Mouse (Mus musculus) ovary, postnatal 10 days (tissue): ENCODE measurements around the gene Mpdz.

Experiments used
- DNase-seq: peaks from one replicate; pipeline ENCODE4 v3.0.0; 2022; ENCODE audit warnings: low spot score

The Mpdz gene

DNA sequence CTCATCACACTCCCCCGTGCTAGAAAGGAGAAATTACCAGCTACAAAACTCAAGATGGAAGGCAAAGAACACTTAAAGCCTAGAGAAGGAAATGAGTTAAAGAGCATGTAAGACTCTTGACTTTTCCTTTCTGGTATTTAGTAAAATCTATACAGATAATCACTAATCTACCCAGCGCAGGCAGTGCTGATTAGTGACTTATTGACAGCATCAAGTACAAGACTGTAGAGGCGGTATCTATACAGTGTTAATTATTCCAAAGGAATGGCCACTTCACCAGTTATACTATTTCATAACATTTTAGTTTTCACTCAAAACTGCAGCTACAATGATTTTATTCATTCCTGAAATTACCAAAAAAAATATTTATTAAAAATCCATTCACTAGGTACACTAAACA is 49.7 kb downstream of the Mpdz start:
- DNase-seq: no peak

- DNase-seq: no peak
Measured at GRCm38 (mm10) chr4:81389263-81389662, 53.4 kb downstream of the Mpdz start.

DNA sequence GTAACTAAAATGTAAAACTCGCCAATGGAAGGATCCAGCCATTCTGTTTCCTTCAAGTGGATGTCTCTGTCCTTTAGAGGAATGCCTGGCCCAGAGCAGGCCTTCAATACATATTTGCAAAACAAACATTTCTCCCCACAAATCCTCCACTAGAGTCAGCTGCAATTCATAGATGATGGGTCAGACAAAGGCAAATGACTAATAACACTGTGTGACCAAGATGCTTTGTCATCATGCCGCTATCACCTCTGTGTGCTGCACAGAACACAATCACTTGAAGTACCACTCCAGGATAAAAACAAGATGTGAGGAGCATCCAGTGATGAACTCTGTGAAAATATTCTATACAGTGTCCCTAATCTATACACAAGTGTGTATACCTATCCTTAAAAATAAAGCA is 55.0 kb downstream of the Mpdz start:
- no peak for DNase-seq

DNA sequence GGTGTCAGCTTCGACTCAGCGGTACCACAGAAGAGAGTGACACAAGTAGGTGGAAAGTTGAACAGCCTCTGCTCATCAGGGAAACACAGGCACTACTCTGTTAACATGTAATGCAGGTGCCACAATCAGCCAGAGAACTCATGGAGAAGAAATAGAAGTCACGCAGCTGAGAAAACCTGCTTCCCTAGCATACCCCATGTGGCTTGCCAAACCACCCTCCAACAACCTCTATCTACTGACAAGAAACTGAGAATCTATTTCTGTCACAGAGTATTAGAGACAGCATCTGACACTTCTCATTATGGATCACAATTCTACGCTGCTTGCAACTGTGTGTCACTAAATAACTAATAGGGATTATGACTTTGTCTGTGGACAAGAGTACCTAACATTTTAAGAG is 70.3 kb downstream of the Mpdz start:
- DNase-seq: no peak

DNA sequence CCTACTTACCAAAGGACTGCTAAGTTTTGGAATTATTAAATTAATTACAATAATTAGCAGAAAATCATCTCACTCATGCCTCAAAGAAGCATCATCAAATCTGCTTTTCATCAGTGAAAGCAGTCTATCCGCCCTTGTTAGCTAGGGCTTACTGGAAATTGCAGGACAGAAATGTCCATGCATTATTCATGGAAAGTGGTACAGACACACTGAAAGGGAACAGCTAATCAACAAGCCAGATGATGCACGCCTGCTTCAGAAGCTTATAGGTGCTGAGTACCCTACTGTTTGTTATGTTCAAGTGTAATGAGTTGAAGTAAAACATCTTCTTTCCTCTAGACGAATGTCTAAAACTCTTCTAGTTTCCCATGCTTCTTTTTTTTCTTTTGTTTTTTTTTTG is 91.2 kb downstream of the Mpdz start:
- DNase-seq: no peak

DNA sequence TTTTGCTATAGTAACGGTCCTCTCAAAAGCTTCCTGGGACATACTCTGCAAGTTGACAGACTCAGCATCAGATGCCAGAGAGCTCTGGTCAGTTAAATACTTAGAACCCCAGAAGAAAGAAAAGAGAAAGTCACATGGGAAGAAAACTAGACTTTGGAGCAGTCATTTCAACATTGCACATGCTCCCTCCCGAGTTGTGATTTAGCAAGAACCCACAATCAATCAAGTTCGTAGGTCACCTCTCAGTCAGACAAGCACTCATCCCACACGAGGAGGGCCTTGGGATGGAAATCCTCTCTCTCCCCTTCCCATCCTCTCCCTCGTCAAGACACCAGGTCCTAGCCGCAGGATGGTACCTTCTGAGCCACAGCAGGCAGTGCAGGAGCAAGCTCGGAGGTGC is 94.0 kb downstream of the Mpdz start:
- no peak for DNase-seq

- no peak for DNase-seq
Measured at GRCm38 (mm10) chr4:81345141-81345540, 97.5 kb downstream of the Mpdz start.

DNA sequence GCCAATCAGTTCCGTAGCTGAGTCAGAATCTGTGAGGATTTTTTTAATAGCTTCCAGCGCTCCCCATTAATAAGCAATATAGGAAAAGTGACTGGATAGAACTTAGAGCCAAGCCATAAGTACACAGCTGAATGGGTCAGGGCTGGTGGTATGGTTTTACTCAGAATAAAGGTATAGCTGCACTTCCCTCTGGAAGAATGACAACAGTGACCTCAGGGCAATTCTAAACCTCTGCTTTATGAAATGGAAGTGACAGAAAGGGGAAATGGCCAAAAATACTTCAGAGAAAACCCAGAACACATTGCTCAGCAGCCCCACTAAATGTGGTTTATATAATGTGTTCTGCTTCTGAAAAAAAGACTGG is 109.0 kb downstream of the Mpdz start:
- DNase-seq: no peak

DNA sequence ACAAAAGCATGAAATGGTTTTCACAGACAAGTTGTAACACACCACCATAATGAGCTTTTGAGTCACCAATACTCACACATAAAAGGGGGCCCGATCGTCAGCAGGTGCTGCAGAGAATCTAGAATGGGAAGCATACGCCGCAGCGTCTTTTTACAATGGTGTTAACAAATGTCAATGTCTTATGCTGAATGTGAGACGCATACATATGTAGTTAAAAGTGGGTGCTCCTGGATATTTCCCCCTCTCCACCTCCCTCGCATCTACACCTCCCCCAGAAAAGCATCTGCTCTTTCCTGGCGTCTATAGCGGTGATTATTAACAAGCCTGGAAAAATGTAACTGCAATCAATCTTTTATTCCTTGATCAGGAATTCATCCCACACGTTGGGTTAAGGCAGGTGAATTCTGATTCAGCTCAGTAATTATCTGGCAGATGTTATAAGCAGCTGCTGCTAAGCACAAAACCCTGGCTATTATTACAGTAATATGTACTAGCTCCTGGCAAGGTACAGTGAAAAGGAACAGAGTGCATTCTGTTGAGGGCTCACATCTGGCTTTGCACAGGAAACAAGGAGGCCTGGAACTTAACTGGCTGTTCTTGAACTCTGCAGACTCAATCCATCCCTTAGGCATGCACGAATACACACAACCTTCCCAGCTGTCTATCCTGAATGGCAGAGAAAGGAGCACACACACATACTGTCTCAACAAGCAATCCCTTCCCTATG is 109.6 kb downstream of the Mpdz start:
- no peak for DNase-seq

DNA sequence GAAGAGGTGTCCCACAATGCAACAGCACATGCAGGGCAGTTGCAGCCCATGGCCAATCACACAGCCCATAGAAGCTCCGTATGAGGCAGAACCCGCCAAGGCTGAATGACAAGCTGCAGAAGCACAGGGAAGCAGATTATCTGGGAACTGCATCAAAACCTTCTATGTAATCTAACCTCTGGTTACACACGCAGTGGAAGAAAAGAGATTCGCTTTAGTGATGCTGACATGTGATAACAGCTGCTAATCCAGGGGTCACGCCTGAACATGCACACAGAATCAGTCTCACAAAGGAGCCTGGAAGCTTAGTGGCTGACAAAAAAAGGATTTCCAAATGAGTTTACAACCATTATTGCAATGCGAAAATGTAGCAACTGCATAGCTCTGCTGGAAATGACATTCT is 110.2 kb downstream of the Mpdz start:
- DNase-seq: no peak

- DNase-seq: no peak
Measured at GRCm38 (mm10) chr4:81327694-81328093, 114.9 kb downstream of the Mpdz start.

DNA sequence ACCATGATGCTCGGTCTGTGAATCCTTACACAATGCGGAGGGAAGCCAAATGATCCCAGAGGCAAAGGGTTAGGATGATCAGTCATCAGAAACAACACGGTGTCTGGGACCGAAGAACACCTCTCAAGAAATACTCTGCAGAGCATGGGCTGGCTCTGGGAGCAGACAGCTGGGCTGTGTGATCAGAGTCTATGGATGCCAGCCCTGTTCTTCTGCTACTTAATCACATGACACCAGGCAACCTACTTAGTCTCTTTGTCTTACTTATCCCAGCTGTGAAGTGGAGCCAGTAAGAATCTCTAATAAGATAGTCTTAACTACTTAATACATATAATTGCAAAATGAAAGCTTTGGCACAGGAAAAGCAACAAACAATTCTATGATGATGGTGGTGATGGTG is 118.8 kb downstream of the Mpdz start:
- DNase-seq: no peak

DNA sequence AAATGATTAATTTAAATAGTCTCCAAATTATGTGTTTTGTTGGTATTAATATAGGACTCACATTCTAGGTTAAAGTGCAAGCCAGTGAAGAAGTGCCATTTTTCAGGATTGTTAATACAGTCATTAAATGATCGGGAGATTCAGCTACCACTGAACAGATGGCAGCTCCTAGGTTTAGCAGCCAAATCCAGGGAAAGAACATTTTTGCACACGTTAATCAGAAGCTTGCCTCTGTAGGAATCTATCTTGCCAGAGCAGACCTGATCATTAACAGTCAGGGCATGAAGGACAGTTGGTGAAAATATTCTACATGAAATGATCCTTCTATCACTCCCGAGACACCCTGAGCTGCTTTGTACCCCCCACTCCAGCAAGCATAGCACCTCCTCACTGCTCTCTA is 120.4 kb downstream of the Mpdz start:
- DNase-seq: no peak

DNA sequence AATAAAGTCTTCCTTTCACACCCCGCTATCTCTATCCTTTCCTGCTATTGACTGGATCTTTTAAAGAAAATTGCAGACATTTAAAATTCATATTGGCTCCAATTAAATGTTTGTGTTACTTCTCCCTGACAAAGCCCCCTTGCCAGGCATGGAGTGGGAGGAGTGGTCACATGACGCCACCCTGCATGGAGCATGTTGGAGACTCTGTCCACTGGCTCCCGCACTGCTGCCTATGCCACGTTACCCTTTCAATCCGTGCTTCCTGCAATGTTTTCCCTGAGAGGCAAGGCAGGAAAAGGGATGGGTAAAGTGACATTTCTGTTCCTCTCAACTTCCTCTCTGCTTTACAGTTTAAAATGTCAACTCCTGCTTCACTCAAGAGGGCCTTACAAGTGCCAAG is 128.0 kb downstream of the Mpdz start:
- DNase-seq: no peak

GRCm38 (mm10) chr4:81313246-81313645 is 129.4 kb downstream of the Mpdz start:
- DNase-seq: no peak

- DNase-seq: no peak
Measured at GRCm38 (mm10) chr4:81310168-81310474, 132.5 kb downstream of the Mpdz start.

DNA sequence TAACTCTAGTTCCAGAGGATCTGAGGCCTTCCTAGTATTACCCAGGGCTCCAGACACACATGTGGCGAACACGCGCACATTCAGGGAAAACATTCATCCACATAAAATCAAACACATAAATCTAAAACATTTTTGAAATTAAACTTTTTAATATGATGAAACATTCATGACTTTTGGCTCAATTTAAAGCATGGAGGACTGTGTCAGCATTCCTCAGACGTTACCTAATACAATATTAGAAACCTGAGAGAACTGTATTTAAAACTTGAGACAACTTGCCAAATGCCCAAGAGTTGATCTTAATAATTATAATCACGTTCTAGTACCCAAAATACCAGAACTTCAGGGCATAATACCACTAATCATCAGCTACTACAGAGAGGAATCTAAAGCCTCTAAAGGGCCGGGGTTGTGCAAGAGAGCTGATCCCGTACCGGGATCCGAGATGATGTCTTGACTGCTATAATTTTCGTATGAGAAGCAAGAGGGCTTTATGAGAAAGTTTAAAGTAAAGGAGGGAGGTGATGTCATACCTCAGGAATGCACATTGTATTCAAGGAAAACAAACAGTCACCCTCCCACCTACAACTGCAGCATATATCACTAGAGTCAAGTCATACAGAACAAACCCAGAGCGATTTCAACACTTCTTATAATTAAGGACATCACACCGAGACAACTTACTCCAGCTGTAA is 133.0 kb downstream of the Mpdz start:
- no peak for DNase-seq

- no peak for DNase-seq
Measured at GRCm38 (mm10) chr4:81307596-81308265, 134.9 kb downstream of the Mpdz start.

- no peak for DNase-seq
Measured at GRCm38 (mm10) chr4:81302056-81302455, 140.6 kb downstream of the Mpdz start.

DNA sequence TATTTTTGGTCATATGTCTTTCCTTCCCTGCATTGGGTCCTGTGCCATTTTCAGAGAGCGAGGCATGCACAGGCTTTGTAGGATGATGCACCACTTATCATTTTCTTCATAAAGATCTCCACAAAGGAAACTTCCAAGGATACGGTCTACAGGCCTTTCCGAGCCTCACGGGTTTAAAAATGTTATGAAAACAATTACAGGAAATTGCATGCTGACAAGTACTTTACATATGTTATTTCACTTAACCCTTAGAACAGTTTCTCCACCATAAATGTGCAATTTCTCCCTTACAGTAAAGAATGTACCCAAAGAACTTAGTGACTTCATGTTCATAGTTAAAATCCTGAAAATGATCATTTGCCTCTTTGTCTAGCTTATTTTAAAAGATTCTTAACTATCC is 144.2 kb downstream of the Mpdz start:
- no peak for DNase-seq

- no peak for DNase-seq
Measured at GRCm38 (mm10) chr4:81293309-81293708, 149.3 kb downstream of the Mpdz start.

DNA sequence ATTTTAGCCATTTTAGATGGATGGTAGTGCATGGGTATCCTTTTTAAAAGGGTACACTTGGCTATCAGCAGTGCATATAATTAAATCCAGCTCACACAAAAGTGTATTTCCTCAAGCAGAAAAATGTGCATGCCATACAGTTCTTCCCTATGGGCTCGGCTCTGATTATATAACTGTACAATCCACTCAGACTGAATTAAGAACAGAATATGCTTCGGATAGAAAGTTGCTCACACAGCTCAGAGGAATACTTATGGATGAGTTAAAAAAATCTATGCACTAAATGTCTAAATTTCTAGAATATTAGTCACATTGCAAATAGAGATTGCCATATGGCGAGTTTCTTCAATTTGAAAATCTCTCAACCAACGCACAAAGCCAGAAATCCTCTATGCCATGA is 157.1 kb downstream of the Mpdz start:
- DNase-seq: no peak

DNA sequence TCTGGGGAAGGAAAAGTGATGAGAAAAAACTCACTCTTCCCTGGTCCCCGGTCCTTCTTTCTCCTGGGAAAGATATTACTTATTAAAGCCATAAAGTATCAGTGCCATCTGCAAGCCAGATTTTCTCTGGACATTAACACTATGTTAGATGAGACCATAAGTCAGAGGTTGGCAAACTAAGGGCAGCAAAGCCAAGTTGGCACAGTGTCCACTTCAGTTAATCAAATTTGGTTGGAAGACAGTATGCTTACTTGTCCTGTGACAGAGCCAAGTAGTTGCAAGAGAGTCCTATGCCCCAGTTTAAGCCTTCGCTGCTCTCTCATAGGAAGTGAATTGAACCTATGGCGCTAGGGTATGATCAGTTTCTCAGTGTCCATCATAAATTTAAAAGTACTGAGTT is 159.0 kb downstream of the Mpdz start:
- DNase-seq: no peak

- no peak for DNase-seq
Measured at GRCm38 (mm10) chr4:81283081-81283480, 159.5 kb downstream of the Mpdz start.
